Mouse (Mus musculus) brown adipose tissue, adult 24 weeks (tissue): Measurements from ENCODE around the gene Plin5. TPM values are rescaled to one million over a fixed set of nuclear protein-coding genes. Genes with fewer than 3 reads are reported as not detected.

Experiments
- H3K27ac ChIP-seq: fragments of 200-500 bp; replicated peaks from 2 replicates; pipeline ENCODE4 v1.5.1; 2012; ENCODE audit warnings: low read depth, mild to moderate bottlenecking, low read length
- H3K4me1 ChIP-seq: fragments of 200-500 bp; 2 replicates; pipeline ENCODE4 v1.6.1; 2012; ENCODE audit warnings: low read length, mixed read lengths; ENCODE audit not compliant: control insufficient read depth, insufficient read depth, insufficient read length
- H3K4me3 ChIP-seq: fragments of 200-500 bp; 2 replicates; pipeline ENCODE4 v1.5.1; 2012; ENCODE audit warnings: low read depth, mild to moderate bottlenecking, low read length, moderate library complexity; ENCODE audit not compliant: insufficient read depth
- polyA plus RNA-seq: library from polyadenylated mRNA; stranded (reverse); fragments of >200 nt; gene quantifications from 2 replicates; pipeline ENCODE4 v1.2.4, GENCODE M21; 2012; ENCODE audit not compliant: missing spikeins, insufficient read depth, insufficient read length

Plin5 gene
- 138 and 171 TPM in 2 replicates for polyA plus RNA-seq

GRCm38 (mm10) chr17:56117251-56117710 lies at the start of gene Plin5:
Gene Plin5, minus strand, starts transcription at chr17:56117596.
- Histone ChIP-seq H3K4me1 (peaks cover 4% of the 10 kb centered on the region; the same call in 1 of the 2 replicates), H3K4me3 (peak within 1 kb of the TSS; percentile 78), H3K27ac (peak within 1 kb of the TSS; percentile 96)

GRCm38 (mm10) chr17:56165671-56166070 lies 48.3 kb upstream of the Plin5 start:
- H3K4me3 ChIP-seq, result no peak overlapping the region
- H3K4me1 ChIP-seq, result peaks cover 11% of the 10 kb centered on the region
- no peak overlapping the region for H3K27ac ChIP-seq

DNA sequence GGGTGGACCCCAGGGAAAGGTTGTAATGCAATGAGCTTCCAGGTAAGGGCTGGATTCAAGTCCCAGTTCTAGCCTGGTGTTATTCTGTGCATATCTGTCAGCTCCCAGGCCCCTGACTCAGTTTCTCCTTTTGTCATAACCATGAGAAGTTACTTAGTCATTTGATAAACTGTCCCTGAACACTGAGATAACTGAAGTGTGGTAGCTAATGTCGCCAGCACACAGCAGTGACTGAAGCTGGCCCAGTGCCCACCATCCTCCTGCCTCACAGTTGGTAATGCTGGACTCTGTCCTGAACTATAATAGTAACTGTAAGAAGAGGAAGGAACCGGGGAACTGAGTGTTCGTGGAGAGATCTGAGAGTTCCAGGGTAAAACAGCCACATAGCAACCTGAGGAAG lies 47.1 kb upstream of the Plin5 start:
- H3K4me3 ChIP-seq, result 0 out of 2 replicates have a peak overlapping the region, but pooled peaks have one; percentile 59
- peak overlapping the region; percentile 86; the same call in 1 of the 2 replicates for H3K27ac ChIP-seq
- peaks cover 5% of the 10 kb centered on the region; the same call in 1 of the 2 replicates for H3K4me1 ChIP-seq

GRCm38 (mm10) chr17:56163523-56164102 lies 46.2 kb upstream of the Plin5 start:
- Histone ChIP-seq H3K4me3 (peak overlapping the region; percentile 59), H3K27ac (peak overlapping the region; percentile 86), H3K4me1 (peaks cover 5% of the 10 kb centered on the region; the same call in 1 of the 2 replicates)

DNA sequence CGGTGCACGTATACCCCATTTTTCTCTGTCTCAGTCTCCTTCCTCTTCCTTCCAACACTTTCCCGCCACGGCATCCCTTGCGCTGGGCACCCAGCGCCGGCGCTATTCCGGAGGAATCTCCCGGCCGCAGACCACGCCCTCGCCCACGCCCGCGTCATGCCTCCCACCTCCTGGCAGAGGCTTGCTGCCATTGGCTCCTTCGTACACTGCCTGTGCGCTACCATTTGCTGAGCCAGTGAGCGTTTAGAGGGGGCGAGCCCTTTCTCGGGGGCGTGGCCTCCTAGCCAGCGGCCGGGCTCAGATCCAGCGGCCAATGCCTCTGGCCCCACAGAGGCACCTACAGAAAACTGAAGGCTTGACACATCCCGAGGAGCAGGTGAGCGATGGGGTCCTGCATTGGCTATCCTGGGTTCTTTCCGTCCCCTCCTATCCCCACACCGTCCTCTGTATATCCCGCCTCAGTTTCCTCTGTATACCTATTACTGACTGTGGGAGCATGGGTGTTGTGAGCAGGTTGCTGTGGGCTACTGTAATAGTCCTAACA lies 44.9 kb upstream of the Plin5 start, which contains the start of gene Tnfaip8l1:
TSS of gene Tnfaip8l1 (plus strand) at position 247 of the 544 bp plus-strand sequence.
- peaks cover 5% of the 10 kb centered on the region; the same call in 1 of the 2 replicates for H3K4me1 ChIP-seq
- H3K27ac ChIP-seq, result peak within 1 kb of the TSS; percentile 86
- peak within 1 kb of the TSS; percentile 59 for H3K4me3 ChIP-seq

GRCm38 (mm10) chr17:56159729-56160128 lies 42.3 kb upstream of the Plin5 start:
- H3K4me3 ChIP-seq, result no peak overlapping the region
- peaks cover 5% of the 10 kb centered on the region; the same call in 1 of the 2 replicates for H3K4me1 ChIP-seq
- no peak overlapping the region for H3K27ac ChIP-seq

DNA sequence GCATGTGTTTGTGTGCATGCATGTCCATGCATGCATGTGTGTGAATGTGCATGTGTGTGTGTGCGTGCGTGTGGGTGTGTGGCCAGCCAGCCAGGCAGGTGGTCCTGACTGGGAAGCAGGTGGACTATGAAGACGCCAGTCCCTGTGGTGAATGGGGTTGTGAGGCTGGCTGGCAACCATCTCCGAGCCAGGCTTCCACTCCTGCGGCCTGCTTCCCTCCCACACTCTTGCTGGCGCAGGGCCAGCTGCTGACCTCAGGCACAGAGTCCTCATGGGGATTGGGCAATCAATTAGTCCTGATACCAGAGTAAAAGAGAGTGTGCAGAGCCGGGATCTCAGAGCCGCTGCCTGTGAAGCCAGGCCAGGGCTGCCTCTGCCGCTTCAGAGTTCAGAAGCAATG lies 36.2 kb upstream of the Plin5 start:
- Histone ChIP-seq H3K27ac (no peak overlapping the region), H3K4me3 (no peak overlapping the region), H3K4me1 (no peaks in the 10 kb centered on the region)

DNA sequence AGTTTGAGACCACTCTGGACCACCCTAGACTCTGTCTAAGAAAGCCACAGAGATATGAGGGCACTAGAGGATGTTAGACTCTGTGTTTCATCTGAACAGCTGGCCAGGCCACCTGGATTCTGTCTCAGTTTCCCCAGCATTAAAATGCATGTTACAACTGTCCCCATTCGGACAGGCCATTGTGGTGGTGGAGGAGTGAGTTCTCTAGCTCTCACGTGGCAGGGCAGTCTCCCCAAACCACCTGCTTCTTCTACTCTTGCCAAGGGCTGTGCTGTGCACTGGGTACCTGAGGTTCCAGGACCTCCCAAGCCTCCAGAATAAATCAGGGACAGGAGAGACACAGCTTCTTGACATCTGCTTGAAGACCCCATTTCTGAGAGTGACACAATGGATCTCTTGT lies 32.5 kb upstream of the Plin5 start:
- Histone ChIP-seq H3K27ac (no peak overlapping the region), H3K4me1 (no peaks in the 10 kb centered on the region), H3K4me3 (no peak overlapping the region)

DNA sequence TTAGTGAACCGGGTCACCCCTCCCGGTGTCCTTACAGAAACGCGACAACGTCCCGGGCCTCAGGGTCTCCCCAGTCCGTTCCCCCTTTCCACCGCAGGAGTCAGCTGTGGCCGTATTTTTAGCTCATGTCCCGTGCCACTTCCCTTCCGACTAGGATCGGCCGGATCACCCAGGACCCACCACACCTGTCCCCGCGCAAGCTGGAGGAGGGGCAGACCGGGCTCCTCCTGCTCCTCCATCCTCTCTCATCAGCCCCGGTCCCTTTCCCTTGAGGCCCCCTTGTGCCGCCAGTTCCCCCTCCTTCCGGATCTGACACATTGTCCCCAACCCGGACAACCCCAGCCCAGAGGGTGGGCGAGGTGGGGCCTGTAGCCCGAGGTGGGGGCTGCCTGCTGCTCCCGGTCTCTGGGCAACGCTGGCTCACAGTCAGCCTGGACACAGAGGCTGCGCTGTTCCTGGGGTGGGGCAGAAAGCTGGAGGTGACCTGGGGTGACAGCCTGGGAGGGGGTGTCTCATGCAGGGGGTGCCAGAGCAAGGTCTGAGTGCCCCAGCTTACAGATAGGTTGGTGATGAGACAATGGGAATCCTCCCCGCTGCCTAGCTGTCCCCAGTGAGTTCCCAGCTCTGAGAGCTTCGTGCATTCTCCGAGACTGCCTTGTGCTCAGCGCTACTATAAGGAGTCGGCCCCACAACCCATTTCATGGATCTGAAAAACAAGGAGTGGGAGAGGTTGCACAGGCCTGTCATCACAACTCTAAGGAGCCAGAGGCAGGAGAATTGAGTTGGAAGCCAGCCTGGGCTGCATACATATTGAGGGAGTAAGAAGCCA lies 31.6 kb upstream of the Plin5 start:
- H3K4me1 ChIP-seq, result no peaks in the 10 kb centered on the region
- H3K4me3 ChIP-seq, result no peak overlapping the region
- H3K27ac ChIP-seq, result no peak overlapping the region

GRCm38 (mm10) chr17:56148280-56148679 lies 30.9 kb upstream of the Plin5 start:
- Histone ChIP-seq H3K27ac (no peak overlapping the region), H3K4me3 (no peak overlapping the region), H3K4me1 (no peaks in the 10 kb centered on the region)

DNA sequence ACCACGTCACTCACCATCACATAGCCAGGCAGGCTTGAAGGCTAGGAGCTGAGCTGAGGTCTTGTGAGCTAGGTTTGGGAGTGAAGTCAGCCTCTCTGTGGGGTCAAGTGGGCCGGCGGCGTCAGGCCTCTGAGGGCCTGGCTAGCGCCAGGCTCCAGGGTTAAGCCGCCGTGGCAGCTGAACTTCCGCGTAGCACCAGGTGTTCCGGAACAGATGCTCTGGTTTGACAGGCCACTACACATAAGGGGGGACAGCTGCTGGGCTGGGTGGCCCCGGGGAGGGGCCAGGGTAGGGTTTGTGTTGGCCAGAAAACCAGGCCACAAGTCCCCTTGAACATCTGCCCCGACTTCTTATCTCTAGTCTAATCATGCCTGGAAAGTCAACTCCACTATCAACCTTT lies 30.0 kb upstream of the Plin5 start:
- H3K4me1 ChIP-seq, result no peaks in the 10 kb centered on the region
- no peak overlapping the region for H3K4me3 ChIP-seq
- no peak overlapping the region for H3K27ac ChIP-seq

- no peak overlapping the region for H3K27ac ChIP-seq
- no peak overlapping the region for H3K4me3 ChIP-seq
- no peaks in the 10 kb centered on the region; the same call in 1 of the 2 replicates for H3K4me1 ChIP-seq
Measured at GRCm38 (mm10) chr17:56146131-56146530, 28.7 kb upstream of the Plin5 start.

DNA sequence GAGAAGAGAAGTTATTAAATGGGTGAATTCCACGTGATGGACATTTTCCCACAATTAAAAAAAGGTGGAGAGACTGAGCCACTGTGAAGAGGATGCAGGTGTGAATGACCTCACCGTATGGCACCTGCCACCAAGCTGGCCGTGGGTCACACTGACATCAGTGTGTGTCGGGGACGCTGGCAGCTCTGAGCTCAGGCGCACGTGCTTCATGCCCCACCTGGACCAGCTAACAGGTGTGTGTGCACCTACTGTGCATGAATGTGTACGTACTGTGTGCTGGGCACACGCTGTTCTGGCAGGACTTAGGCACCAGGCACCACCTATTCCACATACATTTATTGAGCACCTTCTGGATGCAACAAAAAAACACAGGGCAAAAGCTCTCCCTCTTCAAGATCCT lies 27.1 kb upstream of the Plin5 start:
- Histone ChIP-seq H3K27ac (no peak overlapping the region), H3K4me3 (no peak overlapping the region), H3K4me1 (no peaks in the 10 kb centered on the region; the same call in 1 of the 2 replicates)

DNA sequence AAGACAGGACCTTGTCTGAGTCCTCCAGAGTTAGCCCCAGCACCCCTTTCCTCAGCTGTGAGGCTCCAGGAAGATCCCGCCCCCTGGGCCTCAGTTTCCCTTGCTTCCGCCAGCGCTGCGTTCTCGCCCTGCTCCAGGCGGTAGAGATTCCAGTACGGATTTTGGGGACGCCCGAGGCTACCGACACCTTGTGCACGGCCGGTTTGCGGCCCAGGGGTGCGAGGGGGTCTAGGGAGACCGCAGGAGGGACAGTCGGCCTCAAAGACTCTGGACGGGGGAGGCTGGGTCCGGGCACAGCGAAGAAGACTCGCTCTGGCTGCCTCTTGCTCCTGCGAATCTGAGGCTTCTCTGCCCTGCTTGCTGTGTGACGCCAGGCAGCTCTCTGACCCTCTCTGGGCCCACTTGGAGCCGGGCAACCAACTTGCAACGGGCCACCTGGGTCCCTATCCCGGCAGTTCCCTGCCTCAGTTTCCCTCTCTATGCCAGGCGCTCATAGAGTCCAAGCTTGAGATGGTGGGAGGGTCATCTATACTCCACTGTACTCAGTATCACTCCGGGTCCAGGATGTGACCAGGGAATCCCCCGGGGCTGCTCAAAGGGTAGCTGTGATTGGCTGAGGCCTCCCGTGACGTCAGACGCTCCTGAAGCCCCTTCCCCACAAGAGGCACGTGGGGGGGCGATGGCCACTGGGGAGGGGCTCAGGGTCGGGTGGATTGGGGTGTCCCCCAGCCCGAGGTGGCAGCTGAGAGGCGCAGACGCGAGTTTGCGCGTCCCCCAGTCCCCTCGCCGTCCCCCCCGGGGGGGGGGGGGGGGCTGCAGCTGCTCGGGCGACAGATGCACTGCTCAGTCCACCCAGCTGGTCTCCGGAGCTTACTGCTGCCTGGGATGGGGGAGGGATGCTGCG lies 24.6 kb upstream of the Plin5 start:
- Histone ChIP-seq H3K27ac (no peak overlapping the region), H3K4me3 (peak overlapping the region; percentile 46), H3K4me1 (peaks cover 9% of the 10 kb centered on the region)
